Mouse (Mus musculus): ENCODE data around the gene Cys1.

DNA sequence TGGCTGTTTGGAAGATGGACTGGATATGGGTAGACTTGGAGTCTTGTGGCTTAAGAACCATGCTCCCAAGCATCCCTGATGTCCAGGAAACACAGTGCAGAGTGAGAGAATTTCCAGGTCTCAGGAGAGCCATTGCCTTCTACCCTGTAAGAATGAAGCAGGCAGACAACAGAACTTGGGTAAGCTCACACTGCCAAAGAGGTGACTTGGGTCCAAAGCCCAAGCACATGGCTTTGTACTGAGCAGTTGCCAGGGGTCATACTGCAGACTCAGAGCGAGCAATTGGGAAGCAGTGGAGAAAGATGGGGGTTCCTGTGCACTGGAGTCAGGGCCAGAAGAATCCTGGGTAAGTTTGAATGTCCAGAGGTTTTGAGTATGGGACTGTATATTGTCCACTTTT lies 33.5 kb downstream of the Cys1 start:
- TF ChIP-seq CTCF (IDR thresholded peaks at IDR 0.05; ENCODE audit: low read depth, low read length) (no peak), GATA1 (IDR thresholded peaks at IDR 0.05; ENCODE audit: borderline replicate concordance, low read length) (no peak), GATA2 (IDR thresholded peaks at IDR 0.05; ENCODE audit: borderline replicate concordance, low read depth, low read length) (no peak), TAL1 (conservative IDR thresholded peaks at IDR 0.05; ENCODE audit: low read depth, low read length) (no peak)

Measured in G1E (cell line).